Mouse (Mus musculus) hematopoietic stem cell, adult 5-6 weeks (primary cell): ENCODE data around the gene Tmem144. TPM values are rescaled to one million over a fixed set of nuclear protein-coding genes. Genes with fewer than 3 reads are reported as not detected.

Experiments
- ATAC-seq, 2 experiments: fragments of 125-278 bp in 1 of 2; replicated peaks in 1 of 2; 2 replicates each; pipeline ENCODE4 v1.8.0; 2016 to 2017; ENCODE audit warnings: inconsistent platforms in 2 of 2, mild to moderate bottlenecking in 2 of 2, moderate number of reproducible peaks in 2 of 2, low read depth in 1 of 2, moderate TSS enrichment in 1 of 2; ENCODE audit not compliant: low FRiP score in 2 of 2, poor library complexity in 2 of 2, severe bottlenecking in 2 of 2, insufficient read depth in 1 of 2, low TSS enrichment in 1 of 2
- total RNA-seq: library from RNA; stranded (forward); fragments of 172-1452, 232-1000 nt; gene quantifications from 2 replicates; pipeline ENCODE4 v1.2.3, GENCODE M21; 2017

Gene Tmem144
- total RNA-seq = 0.75 and 1.5 TPM in 2 replicates

- peak; percentile 49 to 57 for ATAC-seq
Observed at GRCm38 (mm10) chr3:79852654-79853166, at the start of gene Tmem144. Gene Tmem144 (minus strand): TSS chr3:79852773.

- ATAC-seq = no peak
Observed at GRCm38 (mm10) chr3:79901734-79902133, 49.2 kb upstream of the Tmem144 start.

DNA sequence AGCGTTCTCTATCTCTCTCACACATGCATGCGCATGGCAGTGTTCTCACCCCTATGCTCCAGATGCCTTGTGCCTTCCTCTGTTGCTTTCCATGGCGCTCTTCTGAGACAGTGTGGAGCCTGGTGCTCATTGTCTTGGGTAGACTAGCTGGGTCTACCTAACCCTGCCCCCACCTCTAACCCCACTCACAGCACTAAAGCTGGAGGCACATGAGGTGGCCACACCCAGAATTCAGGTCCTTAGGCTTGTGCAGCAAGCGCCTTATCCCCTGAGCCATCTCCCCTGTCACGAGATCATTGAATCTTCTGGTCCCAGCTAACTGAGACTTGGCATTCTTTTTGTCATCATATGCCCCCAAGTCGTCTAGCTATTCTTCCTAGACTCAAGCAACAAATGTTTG is 48.7 kb upstream of the Tmem144 start:
- ATAC-seq = no peak

DNA sequence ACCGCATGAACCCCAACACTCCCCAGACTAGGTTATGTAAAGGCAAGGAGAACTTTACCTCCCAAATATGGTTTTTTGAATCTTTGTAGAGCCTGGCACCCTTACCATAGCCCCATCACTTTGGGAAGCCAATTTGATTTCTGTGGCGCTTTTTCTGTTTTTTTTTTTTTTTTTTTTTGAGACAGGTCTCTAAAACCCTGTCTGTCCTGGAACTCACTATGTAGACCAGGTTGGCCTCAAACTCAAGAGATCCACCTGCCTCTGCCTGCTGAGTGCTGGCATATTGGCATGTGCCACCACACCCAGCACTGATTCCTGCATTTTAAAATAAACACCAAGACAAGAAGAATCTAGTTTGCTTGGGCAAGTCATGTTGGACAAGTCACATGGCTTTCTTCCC is 47.9 kb upstream of the Tmem144 start:
- no peak for ATAC-seq

GRCm38 (mm10) chr3:79899906-79900305 is 47.3 kb upstream of the Tmem144 start:
- no peak for ATAC-seq

DNA sequence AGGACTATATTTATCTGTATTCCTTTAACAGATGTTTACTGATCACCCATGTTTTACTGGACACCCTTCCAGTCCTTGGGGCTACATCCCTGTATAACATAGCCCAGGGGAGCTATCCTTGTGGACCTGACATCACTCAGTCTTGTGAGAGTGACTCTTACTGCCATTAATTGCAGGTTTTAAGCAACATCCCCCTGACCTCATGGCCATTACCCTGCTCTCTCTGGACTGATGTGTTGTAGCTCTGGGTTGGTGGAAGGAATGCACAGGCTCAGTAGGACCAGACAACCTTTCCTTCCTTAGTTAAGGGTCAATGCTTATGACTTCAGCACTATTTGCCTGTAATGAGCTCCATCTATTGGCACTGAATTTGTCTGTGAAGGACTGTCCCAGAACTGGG is 45.9 kb upstream of the Tmem144 start:
- ATAC-seq = no peak

GRCm38 (mm10) chr3:79897534-79898370 is 45.2 kb upstream of the Tmem144 start:
- ATAC-seq = no peak

DNA sequence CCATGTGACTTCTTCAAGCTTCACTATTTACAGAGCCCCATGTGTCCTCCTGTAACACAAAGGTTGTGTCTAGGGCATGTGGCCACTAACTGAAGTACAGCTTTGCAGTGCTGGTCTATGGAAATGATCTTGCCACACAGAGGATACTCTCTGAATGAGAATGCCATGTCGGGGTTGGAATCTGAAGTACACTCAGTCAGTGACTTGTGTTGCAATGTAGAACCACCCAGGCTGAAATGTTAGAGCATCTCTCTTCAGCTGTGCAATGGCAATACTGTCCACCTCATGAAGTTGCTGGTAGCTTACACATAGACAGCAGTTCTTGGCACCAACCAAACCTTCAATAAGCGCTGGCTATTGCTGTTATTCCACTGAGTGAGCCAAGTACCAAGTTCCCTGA is 35.4 kb upstream of the Tmem144 start:
- no peak for ATAC-seq

- ATAC-seq = no peak
Observed at GRCm38 (mm10) chr3:79887161-79887855, 34.7 kb upstream of the Tmem144 start.

GRCm38 (mm10) chr3:79886357-79887091 is 34.0 kb upstream of the Tmem144 start:
- ATAC-seq = peak; percentile 35 to 42; a peak in 3 of 4 replicates

- ATAC-seq = peak; percentile 43 to 54
Observed at GRCm38 (mm10) chr3:79885686-79886356, 33.2 kb upstream of the Tmem144 start.

DNA sequence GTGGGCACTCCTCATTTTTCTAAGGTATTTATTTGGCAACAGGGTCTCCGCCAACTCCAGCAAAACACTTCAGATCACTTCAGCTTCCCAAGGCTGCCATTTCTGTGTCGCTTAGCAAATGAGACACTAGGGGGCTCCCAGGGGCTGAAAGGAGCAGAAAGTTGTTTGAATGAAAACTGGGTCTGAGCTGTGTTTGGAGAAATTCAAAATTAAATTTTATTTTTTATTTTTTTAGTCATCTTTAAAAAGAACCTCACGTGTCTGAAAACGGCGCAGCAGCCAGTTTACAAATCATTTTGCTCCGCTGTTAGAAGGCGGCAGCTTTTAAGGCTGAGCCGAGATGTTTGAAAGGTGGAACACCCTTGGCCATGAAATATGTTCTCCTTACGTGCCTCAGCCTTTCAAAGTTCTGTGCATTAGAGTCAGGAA is 32.2 kb upstream of the Tmem144 start:
- peak; percentile 49 to 67; a peak in 3 of 4 replicates for ATAC-seq

GRCm38 (mm10) chr3:79884305-79884704 is 31.7 kb upstream of the Tmem144 start, which contains the start of gene Fam198b:
Gene Fam198b (plus strand): TSS chr3:79884533.
- ATAC-seq = no peak

DNA sequence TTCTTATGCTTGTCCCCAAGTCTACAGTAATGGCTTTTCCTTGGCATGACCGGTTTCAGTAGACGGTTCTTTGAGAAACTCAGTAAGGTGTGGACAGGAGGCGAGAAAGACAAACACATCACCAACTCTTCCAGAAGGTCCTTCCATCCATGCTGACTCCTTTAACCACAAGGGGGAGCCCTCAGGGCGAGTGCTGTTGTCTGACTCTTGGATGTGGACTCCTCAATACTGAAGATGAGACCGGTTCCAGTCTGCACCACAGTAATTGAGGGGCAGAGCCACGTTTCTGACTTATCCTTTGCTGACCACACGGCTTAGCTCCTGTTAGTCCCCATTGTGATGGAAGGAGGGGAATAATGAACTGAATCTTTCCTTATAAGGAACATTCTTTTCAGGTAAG is 30.5 kb upstream of the Tmem144 start:
- peak in 1 of 2 experiments; percentile 49; a peak in 1 of 4 replicates for ATAC-seq

DNA sequence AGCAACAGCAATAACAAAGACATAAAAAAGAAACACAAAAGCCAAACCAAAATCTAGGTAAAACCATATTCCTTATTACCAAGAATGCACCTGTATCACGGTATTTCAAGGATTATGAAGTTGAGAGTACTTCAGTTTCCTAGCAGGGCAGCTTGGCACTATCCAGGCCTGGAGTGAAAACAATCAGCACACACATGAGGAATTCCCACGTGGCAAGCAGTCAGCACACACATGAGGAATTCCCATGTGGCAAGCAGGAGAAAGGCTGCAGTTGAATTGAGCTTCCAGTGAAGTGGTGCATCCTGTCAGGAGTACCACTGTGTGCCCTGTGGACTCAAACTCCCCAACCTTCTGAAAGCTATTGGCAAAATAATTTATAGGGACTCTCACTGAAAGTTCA is 29.1 kb upstream of the Tmem144 start:
- no peak for ATAC-seq

GRCm38 (mm10) chr3:79879246-79879645 is 26.7 kb upstream of the Tmem144 start:
- no peak for ATAC-seq

DNA sequence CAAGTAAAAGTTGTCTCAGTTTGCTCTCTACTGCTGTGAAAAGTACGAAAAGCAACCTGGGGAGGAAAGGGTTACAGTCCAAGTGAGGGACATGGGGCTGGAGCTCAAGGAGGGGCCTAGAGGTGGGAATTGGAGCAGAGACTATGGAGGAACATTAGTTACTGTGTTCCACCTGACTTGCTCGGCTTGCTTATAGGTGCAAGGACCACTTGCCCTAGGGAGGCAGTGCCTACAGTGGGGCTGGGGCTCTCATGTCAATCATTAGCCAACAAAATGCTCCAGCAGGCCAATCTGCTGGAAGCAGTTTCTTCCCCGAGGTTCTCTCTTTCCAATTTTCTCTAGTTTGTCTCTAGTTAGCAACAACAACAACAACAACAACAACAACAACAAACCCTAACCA is 25.8 kb upstream of the Tmem144 start:
- ATAC-seq = no peak
